Mouse (Mus musculus) CD8-positive naive resting alpha-beta T cell, adult 2 months (primary cell): ENCODE data around the gene Hist1h2bn.
"Not testable (repeated sequence)": the region's sequence is repeated elsewhere in the genome, so short reads cannot be mapped to it uniquely, and the experiment has no call there.

Experiments used
- DNase-seq, 2 experiments: peaks; one replicate each; pipeline ENCODE4 v3.0.0; 2022; ENCODE audit warnings: low read depth in 2 of 2, low spot score in 2 of 2

The Hist1h2bn gene

DNA sequence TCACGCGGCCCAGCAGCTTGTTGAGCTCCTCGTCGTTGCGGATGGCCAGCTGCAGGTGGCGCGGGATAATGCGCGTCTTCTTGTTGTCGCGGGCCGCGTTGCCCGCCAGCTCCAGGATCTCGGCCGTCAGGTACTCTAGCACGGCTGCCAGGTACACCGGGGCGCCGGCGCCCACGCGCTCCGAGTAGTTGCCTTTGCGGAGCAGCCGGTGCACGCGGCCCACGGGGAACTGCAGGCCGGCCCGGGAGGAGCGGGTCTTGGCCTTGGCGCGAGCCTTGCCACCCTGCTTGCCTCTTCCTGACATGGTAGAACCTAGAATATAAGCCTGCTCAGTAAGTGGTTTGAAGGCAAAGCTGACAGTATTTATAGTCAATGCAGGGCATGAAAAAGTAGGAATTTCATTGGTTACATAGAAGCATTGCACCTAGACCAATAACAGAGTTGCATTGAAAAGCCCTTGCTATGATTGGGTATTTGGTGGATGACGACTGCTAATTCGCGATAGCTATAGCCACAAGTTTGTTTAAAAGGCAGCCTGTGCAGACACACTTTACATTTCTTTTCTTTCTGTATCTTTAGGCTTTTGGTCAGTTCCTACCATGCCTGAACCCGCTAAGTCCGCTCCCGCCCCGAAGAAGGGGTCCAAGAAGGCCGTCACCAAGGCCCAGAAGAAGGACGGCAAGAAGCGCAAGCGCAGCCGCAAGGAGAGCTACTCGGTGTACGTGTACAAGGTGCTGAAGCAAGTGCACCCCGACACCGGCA lies at the start of gene Hist1h2bn, which contains the start of gene Hist1h2ak:
Hist1h2bn (plus strand) TSS at position 600 of the 762 bp plus-strand sequence.
Hist1h2ak (minus strand) TSS at position 304 of the 762 bp plus-strand sequence.
- DNase-seq: peak; percentile 46 to 62

DNA sequence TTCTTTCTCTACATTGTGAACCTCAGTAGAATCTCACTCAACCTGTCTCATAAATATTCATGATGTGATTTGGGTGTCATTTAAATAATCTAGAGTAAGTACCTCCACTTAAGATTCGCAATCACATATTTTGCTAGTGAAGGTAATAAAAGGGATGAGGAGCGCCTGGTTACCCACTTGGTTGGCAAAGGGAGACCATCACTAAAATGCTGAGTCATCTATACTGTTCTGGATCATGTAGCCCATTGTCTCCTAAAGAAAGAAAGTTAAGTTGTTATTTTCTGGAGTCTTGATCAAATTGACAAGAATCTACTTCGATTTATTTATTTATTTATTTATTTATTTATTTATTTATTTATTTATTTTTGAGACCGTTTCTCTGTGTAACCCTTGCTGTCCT lies 47.3 kb upstream of the Hist1h2bn start:
- no peak for DNase-seq

DNA sequence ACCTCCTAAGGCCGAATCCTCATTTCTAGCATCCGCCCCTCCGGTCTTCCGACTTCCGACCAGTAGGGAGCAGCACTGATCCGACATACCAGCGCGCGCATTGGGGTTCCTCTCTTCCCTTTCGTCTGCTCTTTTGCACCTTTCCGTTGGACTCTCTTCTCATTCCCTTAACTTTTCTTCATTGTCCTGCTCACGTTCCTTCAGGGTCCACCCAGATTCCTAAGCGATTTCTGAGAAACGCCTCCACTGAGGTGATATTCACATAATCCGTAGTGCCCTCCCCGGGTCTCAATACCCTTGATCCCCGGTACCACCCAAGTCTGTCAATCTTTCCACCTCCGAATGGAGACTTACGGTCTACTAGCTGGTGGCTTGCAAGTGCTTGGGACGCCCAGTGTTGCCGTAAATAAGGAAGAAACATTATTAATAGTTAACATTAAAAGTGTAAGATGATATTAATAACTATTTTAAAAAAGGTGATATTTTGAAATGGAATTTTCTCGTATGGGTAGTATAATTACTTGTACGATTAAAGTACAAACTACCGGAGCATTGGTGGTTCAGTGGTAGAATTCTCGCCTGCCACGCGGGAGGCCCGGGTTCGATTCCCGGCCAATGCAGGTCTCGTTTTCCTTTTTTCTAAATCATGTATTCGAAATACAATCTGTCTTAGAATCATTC lies 43.8 kb upstream of the Hist1h2bn start:
- DNase-seq: peak; percentile 85 to 88

DNA sequence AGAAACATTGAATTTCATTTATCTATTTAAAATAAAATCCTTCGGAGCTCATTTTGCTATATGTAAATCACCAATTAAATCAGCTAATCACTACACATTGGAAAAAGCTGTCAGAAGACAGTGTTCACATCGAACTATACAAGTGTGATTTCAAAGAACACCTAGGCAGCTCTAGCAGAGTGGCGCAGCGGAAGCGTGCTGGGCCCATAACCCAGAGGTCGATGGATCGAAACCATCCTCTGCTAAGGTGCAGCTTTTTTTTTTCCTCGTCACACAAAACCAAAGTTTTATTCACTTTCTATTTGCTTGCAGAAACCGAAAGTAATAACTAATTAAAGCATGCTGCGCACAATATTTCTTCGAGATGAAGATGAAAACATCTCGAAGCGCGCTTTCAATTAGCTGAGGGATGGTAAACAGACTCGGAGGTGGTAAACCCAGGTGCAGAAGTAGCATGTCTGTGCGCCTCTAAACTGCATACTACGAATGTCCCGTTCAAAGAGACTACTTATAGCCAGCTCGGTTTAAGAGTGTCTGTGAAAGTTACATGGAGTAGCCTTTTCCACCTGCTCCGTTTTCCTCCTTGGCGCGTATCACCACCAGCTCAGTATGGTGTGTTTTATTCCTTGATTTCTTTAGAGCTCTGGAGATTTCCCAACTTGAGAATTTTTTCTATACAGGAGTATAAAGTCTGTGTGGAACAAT lies 43.0 kb upstream of the Hist1h2bn start:
- DNase-seq: peak; percentile 92

DNA sequence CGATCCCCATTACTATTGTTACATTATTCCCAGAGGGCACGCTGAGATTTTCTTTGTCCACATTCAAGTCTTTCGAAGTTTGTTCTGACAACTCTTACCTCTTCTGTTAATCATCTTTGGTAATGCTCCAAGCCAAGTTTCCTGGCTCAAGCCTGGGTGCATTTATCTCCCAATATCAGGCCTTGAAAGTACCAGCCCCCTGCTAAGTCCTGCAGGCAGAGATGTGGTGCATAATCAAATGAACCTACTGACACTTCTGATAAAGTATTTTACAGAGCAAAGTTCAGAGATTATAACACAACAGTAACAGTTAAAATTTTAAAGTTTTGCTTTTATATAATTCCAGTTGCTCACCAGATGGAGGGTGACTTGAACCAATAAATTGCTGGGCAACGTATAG lies 42.2 kb upstream of the Hist1h2bn start:
- DNase-seq: no peak

DNA sequence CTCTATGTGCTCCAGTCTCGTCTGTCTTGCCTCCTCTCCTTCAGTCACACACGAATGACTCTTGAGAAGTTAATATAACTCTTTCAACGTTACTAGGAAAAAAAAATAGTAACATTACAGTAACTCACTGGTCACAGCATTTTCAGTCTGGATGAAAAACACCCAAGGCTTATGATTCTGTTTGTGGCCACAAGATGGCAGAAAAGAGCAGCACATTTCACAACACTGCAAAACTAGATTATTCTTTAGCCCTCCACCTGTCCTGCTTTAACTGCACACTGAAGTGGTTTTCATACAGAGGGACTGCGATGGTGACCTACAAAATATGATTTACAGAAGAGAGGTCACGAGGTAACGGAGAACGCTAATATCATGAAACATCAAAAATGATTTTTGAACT lies 39.2 kb upstream of the Hist1h2bn start:
- peak; percentile 42 to 64 for DNase-seq

DNA sequence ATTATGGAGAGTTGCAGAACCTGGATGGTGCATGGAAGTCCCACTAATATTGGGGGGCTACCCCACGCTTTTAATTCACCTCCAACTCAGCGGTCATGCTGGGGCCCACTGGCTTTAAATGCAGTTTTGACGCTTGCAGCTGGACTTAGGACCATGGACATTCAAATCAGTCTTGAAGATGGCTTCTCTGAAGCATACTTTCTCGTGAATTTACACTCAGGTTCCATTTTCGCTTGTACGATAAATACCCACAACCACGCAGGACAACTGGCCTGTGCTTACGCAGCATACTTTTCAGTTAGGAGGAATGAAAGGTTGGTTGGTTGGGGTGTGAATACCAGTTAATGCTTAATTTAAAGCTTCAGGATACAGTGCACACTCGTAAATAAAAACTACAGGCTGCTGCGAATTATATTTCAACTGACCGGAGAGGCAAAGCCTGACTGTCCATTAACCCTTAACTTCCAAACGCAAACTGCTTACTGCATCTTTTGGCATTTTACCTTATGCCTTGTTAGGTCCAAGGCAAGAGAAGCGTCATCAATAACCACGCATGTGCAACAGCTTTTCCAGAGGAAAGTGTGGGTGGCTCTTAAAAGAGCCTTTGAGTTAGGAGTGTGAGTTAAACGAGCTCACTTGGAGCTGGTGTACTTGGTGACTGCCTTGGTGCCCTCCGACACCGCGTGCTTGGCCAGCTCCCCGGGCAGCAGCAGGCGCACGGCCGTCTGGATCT lies 38.6 kb upstream of the Hist1h2bn start:
- no peak for DNase-seq

DNA sequence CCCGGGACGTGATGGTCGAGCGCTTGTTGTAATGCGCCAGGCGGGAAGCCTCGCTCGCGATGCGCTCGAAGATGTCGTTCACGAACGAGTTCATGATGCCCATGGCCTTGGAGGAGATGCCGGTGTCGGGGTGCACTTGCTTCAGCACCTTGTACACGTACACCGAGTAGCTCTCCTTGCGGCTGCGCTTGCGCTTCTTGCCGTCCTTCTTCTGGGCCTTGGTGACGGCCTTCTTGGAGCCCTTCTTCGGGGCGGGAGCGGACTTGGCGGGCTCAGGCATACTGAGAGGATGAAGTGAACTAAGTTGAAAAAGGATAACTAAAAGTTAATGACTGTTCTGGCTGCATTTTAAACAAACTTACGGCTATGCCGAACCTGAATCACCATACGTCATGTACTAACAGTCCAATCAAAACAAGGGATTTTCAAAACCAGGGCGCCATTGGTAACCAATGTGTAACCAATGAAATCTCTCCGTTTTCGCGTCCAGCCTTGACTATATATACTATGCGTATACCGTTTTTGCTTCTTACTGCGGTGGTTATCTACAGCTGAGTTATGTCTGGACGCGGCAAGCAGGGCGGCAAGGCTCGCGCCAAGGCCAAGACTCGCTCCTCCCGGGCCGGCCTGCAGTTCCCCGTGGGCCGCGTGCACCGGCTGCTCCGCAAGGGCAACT lies 37.9 kb upstream of the Hist1h2bn start, which contains the start of the genes Hist1h2bl and Hist1h2ai:
Hist1h2bl (minus strand) TSS at position 280 of the 676 bp plus-strand sequence.
Hist1h2ai (plus strand) TSS at position 559 of the 676 bp plus-strand sequence.
- DNase-seq: peak; percentile 57 to 71

DNA sequence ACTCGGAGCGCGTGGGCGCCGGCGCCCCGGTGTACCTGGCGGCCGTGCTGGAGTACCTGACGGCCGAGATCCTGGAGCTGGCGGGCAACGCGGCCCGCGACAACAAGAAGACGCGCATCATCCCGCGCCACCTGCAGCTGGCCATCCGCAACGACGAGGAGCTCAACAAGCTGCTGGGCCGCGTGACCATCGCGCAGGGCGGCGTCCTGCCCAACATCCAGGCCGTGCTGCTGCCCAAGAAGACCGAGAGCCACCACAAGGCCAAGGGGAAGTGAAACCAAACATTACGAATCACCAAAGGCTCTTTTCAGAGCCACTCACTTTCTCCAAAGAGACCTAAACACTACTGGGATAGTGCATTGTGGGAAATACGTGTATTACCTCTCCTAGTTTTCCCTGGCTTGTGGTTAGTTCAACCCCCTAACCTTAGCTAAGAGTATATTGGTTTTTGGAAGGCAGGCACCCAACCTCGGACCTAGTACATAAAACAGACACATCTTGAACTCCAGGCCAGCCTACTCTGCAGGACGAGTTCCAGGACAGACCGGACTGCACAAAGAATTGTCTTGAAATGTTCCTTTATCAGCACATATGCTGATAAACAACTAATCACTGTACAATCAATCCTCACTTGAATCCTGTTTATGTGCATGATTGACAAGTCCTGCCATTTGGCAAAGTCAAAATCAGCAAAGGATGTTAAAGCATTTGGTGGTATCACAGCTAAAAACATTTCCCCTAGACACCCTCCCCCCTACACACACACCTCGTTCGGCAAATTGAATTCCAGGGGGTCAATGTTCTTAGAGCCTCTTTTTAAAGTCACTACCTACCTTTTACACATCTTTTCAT lies 37.2 kb upstream of the Hist1h2bn start:
- DNase-seq: not testable (repeated sequence)

DNA sequence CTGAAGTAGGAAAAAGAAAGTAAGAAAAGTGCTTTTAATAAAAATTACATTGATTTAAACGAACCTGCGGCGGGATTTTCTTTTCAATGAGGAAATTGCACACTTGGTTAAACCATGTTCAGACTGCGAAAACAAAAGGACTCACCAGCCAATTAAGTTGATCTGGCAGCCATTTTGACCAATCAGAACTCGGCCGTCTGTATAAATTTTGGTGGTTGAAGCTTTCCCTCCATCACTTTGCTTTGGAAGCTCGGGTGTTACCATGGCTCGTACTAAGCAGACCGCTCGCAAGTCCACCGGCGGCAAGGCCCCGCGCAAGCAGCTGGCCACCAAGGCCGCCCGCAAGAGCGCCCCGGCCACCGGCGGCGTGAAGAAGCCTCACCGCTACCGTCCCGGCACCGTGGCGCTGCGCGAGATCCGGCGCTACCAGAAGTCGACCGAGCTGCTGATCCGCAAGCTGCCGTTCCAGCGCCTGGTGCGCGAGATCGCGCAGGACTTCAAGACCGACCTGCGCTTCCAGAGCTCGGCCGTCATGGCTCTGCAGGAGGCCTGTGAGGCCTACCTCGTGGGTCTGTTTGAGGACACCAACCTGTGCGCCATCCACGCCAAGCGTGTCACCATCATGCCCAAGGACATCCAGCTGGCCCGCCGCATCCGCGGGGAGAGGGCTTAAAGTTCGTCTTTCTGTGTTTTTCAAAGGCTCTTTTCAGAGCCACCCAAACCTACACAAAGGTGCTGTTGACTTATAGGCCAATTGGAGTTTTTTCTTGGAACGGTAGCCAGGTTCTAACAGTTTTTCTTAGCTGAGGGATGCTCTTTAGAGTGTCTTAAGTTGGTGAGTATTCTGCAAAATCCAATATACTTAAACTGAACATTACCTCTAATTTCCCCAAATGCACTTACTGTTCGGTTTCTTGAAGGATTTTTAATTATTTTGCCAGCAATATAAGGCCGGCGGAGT lies 36.2 kb upstream of the Hist1h2bn start, which contains the start of gene Hist1h3h:
Hist1h3h (plus strand) TSS at position 263 of the 961 bp plus-strand sequence.
- DNase-seq: peak; percentile 56 to 77

DNA sequence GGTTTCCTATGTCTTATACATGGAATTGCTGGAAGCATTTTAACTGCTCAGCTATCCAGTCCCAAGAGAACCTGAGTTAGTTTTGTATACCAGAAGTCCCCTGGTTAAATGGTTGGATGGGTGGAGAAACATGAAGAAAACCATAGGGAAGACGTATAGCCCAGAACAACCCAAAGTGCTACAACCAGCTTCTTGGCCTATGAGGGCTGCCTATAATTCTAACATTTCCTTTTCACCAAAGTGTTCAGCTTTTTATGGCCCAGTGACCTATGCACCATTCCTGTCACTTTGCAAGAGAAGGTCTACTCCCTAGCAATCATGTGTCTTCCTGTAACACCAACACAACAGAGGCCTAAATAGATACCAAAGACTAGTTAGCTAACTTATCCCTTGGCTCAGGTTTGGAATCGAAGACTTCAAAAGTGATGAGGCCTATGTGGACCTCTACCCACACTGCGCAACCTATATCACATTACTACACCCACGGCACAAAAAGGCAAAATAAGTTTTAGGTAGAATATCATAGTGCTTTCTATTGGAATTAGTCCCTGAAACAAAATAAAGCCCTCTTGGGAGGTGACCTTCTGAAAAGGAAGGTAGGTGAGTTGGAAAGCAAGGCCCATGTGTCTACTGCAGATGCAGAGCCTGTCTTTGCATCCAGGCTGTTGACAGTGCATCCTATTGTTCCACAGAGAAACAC lies 35.4 kb upstream of the Hist1h2bn start:
- no peak for DNase-seq

DNA sequence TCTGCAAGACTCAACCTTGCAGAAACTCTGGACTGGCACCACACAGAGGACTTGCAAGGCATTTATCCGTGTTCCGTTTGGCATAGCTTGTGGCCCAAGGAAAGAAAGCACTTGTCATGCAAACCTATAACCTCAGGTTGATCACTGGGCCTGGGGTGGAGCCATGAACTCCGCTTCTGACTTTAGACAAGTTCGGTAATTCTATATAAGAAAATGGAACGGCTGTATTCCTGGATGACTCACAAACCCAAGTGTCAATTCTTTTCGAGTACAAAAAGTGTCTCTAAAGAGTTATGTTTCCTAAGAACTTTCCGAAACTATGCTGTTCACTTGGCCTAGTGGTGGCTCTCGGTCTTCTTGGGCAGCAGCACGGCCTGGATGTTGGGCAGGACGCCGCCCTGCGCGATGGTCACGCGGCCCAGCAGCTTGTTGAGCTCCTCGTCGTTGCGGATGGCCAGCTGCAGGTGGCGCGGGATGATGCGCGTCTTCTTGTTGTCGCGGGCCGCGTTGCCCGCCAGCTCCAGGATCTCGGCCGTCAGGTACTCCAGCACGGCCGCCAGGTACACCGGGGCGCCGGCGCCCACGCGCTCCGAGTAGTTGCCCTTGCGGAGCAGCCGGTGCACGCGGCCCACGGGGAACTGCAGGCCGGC lies 32.7 kb upstream of the Hist1h2bn start:
- DNase-seq: not testable (repeated sequence)

DNA sequence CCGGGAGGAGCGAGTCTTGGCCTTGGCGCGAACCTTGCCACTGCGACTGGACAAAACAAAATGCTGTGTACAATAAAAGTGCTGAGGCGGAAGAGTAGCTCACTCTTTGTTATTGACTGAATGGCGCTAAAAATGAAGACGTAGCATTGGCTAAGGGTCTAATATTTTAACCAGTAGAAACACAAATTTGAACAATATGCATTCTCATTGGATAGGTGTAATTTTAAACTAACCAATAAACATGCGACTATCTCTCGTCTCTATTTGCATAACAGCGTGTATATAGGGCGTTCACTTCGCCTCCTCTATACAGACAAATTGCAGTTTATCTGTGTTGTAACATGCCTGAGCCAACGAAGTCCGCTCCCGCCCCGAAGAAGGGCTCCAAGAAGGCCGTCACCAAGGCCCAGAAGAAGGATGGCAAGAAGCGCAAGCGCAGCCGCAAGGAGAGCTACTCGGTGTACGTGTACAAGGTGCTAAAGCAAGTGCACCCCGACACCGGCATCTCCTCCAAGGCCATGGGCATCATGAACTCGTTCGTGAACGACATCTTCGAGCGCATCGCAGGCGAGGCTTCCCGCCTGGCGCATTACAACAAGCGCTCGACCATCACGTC lies 32.1 kb upstream of the Hist1h2bn start, which contains the start of gene Hist1h2bm:
Hist1h2bm (plus strand) TSS at position 288 of the 616 bp plus-strand sequence.
- peak in 1 of 2 experiments; percentile 57 for DNase-seq

DNA sequence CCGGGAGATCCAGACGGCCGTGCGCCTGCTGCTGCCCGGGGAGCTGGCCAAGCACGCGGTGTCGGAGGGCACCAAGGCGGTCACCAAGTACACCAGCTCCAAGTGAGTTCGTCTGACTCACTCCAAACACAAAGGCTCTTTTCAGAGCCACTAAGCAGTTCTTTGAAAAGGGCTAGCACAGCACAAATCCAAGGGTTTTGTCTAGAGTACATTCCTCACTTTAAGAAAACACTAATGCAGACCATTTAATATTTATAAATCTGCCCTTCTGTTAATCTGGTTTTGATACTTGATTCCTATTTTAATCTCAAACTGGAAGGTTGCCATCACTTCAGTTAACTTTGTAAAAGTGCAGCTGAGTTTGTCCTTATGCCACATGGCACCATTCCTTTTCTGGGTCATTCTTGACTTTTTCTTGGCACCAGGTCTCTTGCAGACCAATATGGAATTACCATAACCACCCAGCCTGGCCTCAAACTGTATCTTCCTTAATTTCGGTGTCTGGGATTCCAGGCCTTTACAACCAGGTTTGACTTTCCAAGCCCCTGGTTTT lies 31.5 kb upstream of the Hist1h2bn start:
- no peak for DNase-seq

DNA sequence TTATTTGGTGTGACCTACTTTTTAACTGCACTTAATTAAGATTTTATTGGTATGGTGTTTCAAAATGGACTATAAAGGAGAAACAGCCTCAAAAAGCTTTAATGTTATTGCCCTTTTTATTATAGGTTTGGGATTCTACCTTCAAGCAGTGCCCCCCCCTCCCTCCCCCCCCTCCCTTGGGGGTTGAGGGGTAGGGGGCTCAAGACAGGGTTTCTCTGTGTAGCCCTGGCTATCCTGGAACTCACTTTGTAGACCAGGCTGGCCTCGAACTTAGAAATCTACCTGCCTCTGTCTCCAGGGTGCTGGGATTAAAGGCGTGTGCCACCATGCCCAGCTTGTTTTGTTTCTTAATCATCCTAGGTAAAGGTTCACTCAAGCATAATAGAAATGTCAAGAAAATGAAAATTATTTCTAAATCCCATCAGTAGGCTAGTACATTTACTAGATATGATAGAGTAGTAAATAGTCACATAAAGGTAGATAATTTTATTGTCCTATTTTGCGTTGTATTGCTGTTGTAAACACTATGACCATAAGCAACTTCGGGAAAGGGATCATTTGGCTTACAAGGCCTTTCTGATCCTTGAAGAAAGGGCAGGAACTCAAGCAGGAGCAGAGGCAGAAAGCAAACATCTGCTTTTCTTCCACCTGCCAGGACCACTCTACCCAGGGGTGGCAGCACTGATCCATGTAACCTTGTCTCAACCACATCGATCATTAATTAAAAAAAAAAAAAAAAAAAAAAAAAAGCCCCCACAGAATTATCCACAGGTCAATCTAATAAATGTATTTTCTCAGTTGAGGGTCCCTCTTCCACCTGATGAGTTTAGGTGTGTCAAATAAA lies 30.7 kb upstream of the Hist1h2bn start:
- DNase-seq: no peak
